Mouse (Mus musculus) ES-Bruce4 (cell line): ENCODE results near the gene Tnks2. TPM values are rescaled to one million over a fixed set of nuclear protein-coding genes. Genes with fewer than 3 reads are reported as not detected.

Experiments
- H3K27ac ChIP-seq: 2 replicates; pipeline ENCODE4 v1.5.1; 2012; ENCODE audit warnings: low read length, inconsistent platforms; ENCODE audit not compliant: insufficient read depth
- H3K27me3 ChIP-seq: 2 replicates; pipeline ENCODE4 v1.6.1; 2012; ENCODE audit warnings: mild to moderate bottlenecking, low read length, inconsistent platforms; ENCODE audit not compliant: control insufficient read depth, poor library complexity, insufficient read depth, severe bottlenecking
- H3K36me3 ChIP-seq: 2 replicates; pipeline ENCODE4 v1.6.1; 2012; ENCODE audit warnings: inconsistent platforms, mild to moderate bottlenecking, low read length, moderate library complexity; ENCODE audit not compliant: control insufficient read depth, poor library complexity, insufficient read depth, severe bottlenecking
- H3K4me1 ChIP-seq: one replicate; pipeline ENCODE4 v1.8.1; 2011; ENCODE audit warnings: low read length; ENCODE audit not compliant: control insufficient read depth, insufficient read depth
- H3K4me3 ChIP-seq: 2 replicates; pipeline ENCODE4 v1.5.1; 2011; ENCODE audit warnings: low read depth, mild to moderate bottlenecking, low read length
- H3K9ac ChIP-seq: 2 replicates; pipeline ENCODE4 v1.6.1; 2012; ENCODE audit warnings: low read depth, mild to moderate bottlenecking, inconsistent platforms; ENCODE audit not compliant: poor library complexity, severe bottlenecking
- H3K9me3 ChIP-seq: replicated peaks from 2 replicates; pipeline ENCODE4 v1.6.1; 2012; ENCODE audit warnings: mild to moderate bottlenecking, low read length, inconsistent platforms; ENCODE audit not compliant: control insufficient read depth, poor library complexity, insufficient read depth, severe bottlenecking
- CTCF ChIP-seq: IDR thresholded peaks from one replicate; pipeline ENCODE4 v1.8.1; 2011; ENCODE audit warnings: low read depth, low read length
- EP300 ChIP-seq: IDR thresholded peaks from 2 replicates; pipeline ENCODE4 v1.6.1; 2011; ENCODE audit warnings: low read depth, low read length; ENCODE audit not compliant: insufficient read depth
- POLR2A ChIP-seq: IDR thresholded peaks from one replicate; pipeline ENCODE4 v1.8.1; 2011; ENCODE audit warnings: low read length; ENCODE audit not compliant: insufficient read depth
- polyA plus RNA-seq: library from polyadenylated mRNA; stranded (reverse); fragments of >200 nt; gene quantifications from 2 replicates; pipeline ENCODE4 v1.2.4, GENCODE M21; 2011; ENCODE audit warnings: low read depth; ENCODE audit not compliant: missing spikeins, insufficient read depth, insufficient read length

Gene Tnks2
- polyA plus RNA-seq, 1 experiment: 415 TPM

GRCm38 (mm10) chr19:36808426-36809105 lies 25.5 kb upstream of the Tnks2 start:
- Histone ChIP-seq H3K27ac (no peak overlapping the region), H3K36me3 (no peaks in the 10 kb centered on the region)
- no peak for TF ChIP-seq POLR2A

GRCm38 (mm10) chr19:36809476-36810168 lies 24.4 kb upstream of the Tnks2 start:
- no peaks in the 10 kb centered on the region for H3K4me1 ChIP-seq
- H3K27ac ChIP-seq: no peak overlapping the region
- H3K9me3 ChIP-seq: no peaks in the 10 kb centered on the region
- no peaks in the 10 kb centered on the region for H3K36me3 ChIP-seq
- no peak overlapping the region for H3K9ac ChIP-seq
- H3K27me3 ChIP-seq: no peaks in the 10 kb centered on the region
- TF ChIP-seq CTCF: no peak
- no peak for TF ChIP-seq EP300
- TF ChIP-seq POLR2A: no peak
- H3K4me3 ChIP-seq: no peak overlapping the region

More at GRCm38 (mm10) chr19:36808426-36809105, 25.5 kb upstream of the Tnks2 start:
- no peak overlapping the region for H3K9ac ChIP-seq
- no peaks in the 10 kb centered on the region for H3K9me3 ChIP-seq
- no peak overlapping the region for H3K4me3 ChIP-seq
- H3K27me3 ChIP-seq: no peaks in the 10 kb centered on the region
- H3K4me1 ChIP-seq: no peaks in the 10 kb centered on the region

- Histone ChIP-seq H3K9ac (no peak overlapping the region), H3K9me3 (no peaks in the 10 kb centered on the region), H3K36me3 (no peaks in the 10 kb centered on the region), H3K4me3 (no peak overlapping the region), H3K4me1 (no peaks in the 10 kb centered on the region), H3K27ac (no peak overlapping the region), H3K27me3 (no peaks in the 10 kb centered on the region)
- TF ChIP-seq CTCF: no peak
- no peak for TF ChIP-seq POLR2A
- no peak for TF ChIP-seq EP300
Measured at GRCm38 (mm10) chr19:36812011-36812410, 22.0 kb upstream of the Tnks2 start.

GRCm38 (mm10) chr19:36815396-36816271 lies 18.4 kb upstream of the Tnks2 start:
- TF ChIP-seq EP300 (no peak), CTCF (no peak), POLR2A (no peak)
- H3K36me3 ChIP-seq: no peaks in the 10 kb centered on the region
- H3K27me3 ChIP-seq: no peaks in the 10 kb centered on the region
- peak overlapping the region; percentile 60 for H3K9ac ChIP-seq
- peak overlapping the region; percentile 55 for H3K4me3 ChIP-seq
- H3K4me1 ChIP-seq: no peaks in the 10 kb centered on the region
- no peak overlapping the region for H3K27ac ChIP-seq
- H3K9me3 ChIP-seq: no peaks in the 10 kb centered on the region

- peak overlapping the region; percentile 46 for H3K9ac ChIP-seq
- H3K27ac ChIP-seq: no peak overlapping the region
- no peak for TF ChIP-seq CTCF
- no peak for TF ChIP-seq EP300
- TF ChIP-seq POLR2A: no peak
- no peaks in the 10 kb centered on the region for H3K9me3 ChIP-seq
- H3K4me1 ChIP-seq: no peaks in the 10 kb centered on the region
- H3K36me3 ChIP-seq: no peaks in the 10 kb centered on the region
- H3K4me3 ChIP-seq: peak overlapping the region; percentile 60
- H3K27me3 ChIP-seq: no peaks in the 10 kb centered on the region
Measured at GRCm38 (mm10) chr19:36818141-36818885, 15.7 kb upstream of the Tnks2 start.
